Mouse (Mus musculus): ENCODE measurements around the gene Zfp646. TPM values are rescaled to one million over a fixed set of nuclear protein-coding genes. Genes with fewer than 3 reads are reported as not detected.

Zfp646 gene
- total RNA-seq, 4 experiments from 2014 or later: 12.2 to 14.5 (median 14.0) TPM

- DNase-seq (ENCODE audit: low spot score in 2 of 2): no peak
These were observed 42.2 kb downstream of the Zfp646 start for GRCm38 (mm10) chr7:127918203-127918602.

GRCm38 (mm10) chr7:127919290-127919689 is 43.3 kb downstream of the Zfp646 start:
- no peak for DNase-seq (ENCODE audit: low spot score in 2 of 2)

- no peak for DNase-seq (ENCODE audit: low spot score in 2 of 2)
These were observed 45.5 kb downstream of the Zfp646 start for GRCm38 (mm10) chr7:127921516-127921915.

GRCm38 (mm10) chr7:127922451-127923275 is 46.6 kb downstream of the Zfp646 start:
- DNase-seq (ENCODE audit: low spot score in 2 of 2): no peak

- DNase-seq (ENCODE audit: low spot score in 2 of 2): no peak
These were observed 47.7 kb downstream of the Zfp646 start for GRCm38 (mm10) chr7:127923714-127924113.

- DNase-seq (ENCODE audit: low spot score in 2 of 2): no peak
These were observed 49.2 kb downstream of the Zfp646 start for GRCm38 (mm10) chr7:127925252-127925651.

- no peak for DNase-seq (ENCODE audit: low spot score in 2 of 2)
These were observed 50.0 kb downstream of the Zfp646 start for GRCm38 (mm10) chr7:127926066-127926465.

GRCm38 (mm10) chr7:127926846-127927245 is 50.8 kb downstream of the Zfp646 start:
- no peak for DNase-seq (ENCODE audit: low spot score in 2 of 2)

- DNase-seq (ENCODE audit: low spot score in 2 of 2): no peak
These were observed 51.7 kb downstream of the Zfp646 start for GRCm38 (mm10) chr7:127927726-127928125.

- DNase-seq (ENCODE audit: low spot score in 2 of 2): no peak
These were observed 52.6 kb downstream of the Zfp646 start for GRCm38 (mm10) chr7:127928596-127928995.

- DNase-seq (ENCODE audit: low spot score in 2 of 2): no peak
These were observed 53.9 kb downstream of the Zfp646 start, which contains the start of gene Prss8 for GRCm38 (mm10) chr7:127929923-127930322. Prss8 (minus strand) TSS chr7:127930104.

- DNase-seq (ENCODE audit: low spot score in 2 of 2): no peak
These were observed 54.6 kb downstream of the Zfp646 start for GRCm38 (mm10) chr7:127930636-127931035.

- DNase-seq (ENCODE audit: low spot score in 2 of 2): no peak
These were observed 55.5 kb downstream of the Zfp646 start for GRCm38 (mm10) chr7:127931351-127932135.

GRCm38 (mm10) chr7:127932273-127933031 is 56.4 kb downstream of the Zfp646 start:
- no peak for DNase-seq (ENCODE audit: low spot score in 2 of 2)

GRCm38 (mm10) chr7:127934075-127934474 is 58.1 kb downstream of the Zfp646 start:
- DNase-seq (ENCODE audit: low spot score in 2 of 2): no peak

GRCm38 (mm10) chr7:127935028-127935722 is 59.2 kb downstream of the Zfp646 start:
- DNase-seq (ENCODE audit: low spot score in 2 of 2): peak; percentile 90 to 95

Other genes starting within 250 kb of the Zfp646 start
- 10 to 100 TPM; 33.5 to 36.0 (median 34.1) TPM for gene Bcl7c, start 167.3 kb upstream of the Zfp646 start, total RNA-seq (2022)
- gene Ctf1, start 163.5 kb upstream of the Zfp646 start, total RNA-seq (2022): 10 to 100 TPM; 15.2 to 20.3 (median 17.1) TPM
- not detected for gene Ctf2, start 144.1 kb upstream of the Zfp646 start, total RNA-seq (2022)
- gene Fbxl19, start 131.7 kb upstream of the Zfp646 start, total RNA-seq (2022): 1 to 10 TPM in 2 of 4 experiments, under 1 TPM in 2; 0.92 to 1.6 (median 1.1) TPM
- 10 to 100 TPM; 12.2 to 13.6 (median 12.9) TPM for gene Orai3, start 106.4 kb upstream of the Zfp646 start, total RNA-seq (2022)
- 10 to 100 TPM; 16.4 to 22.8 (median 18.6) TPM for gene Setd1a, start 99.6 kb upstream of the Zfp646 start, total RNA-seq (2022)
- 1 to 10 TPM; 1.6 to 2.3 (median 2.1) TPM for gene Gm49388, start 90.6 kb upstream of the Zfp646 start, total RNA-seq (2022)
- 1 to 10 TPM; 1.5 to 4.2 (median 1.9) TPM for gene Hsd3b7, start 75.6 kb upstream of the Zfp646 start, total RNA-seq (2022)
- 10 to 100 TPM; 44.5 to 64.1 (median 50.8) TPM for gene Stx4a, start 51.9 kb upstream of the Zfp646 start, total RNA-seq (2022)
- 1 to 10 TPM in 1 of 4 experiments, under 1 TPM in 3; 0.53 to 1.0 (median 0.75) TPM for gene Stx1b, start 51.7 kb upstream of the Zfp646 start, total RNA-seq (2022)
- 1 to 10 TPM; 3.1 to 4.6 (median 4.5) TPM for gene Zfp668, start 607 bp downstream of the Zfp646 start, total RNA-seq (2022)
- 1 to 10 TPM; 1.5 to 1.8 (median 1.7) TPM for gene Prss53, start 14.7 kb downstream of the Zfp646 start, total RNA-seq (2022)
- gene Gm21974, start 19.2 kb downstream of the Zfp646 start, total RNA-seq (2022): not detected
- 1 to 10 TPM; 5.3 to 9.9 (median 8.6) TPM for gene Vkorc1, start 19.4 kb downstream of the Zfp646 start, total RNA-seq (2022)
- gene Bckdk, start 27.9 kb downstream of the Zfp646 start, total RNA-seq (2022): 100 to 1,000 TPM; 163 to 190 (median 180) TPM
- gene Kat8, start 36.3 kb downstream of the Zfp646 start, total RNA-seq (2022): 10 to 100 TPM; 20.8 to 30.8 (median 23.0) TPM
- not detected for gene Prss8, start 53.9 kb downstream of the Zfp646 start, total RNA-seq (2022)
- 1 to 10 TPM; 5.7 to 8.9 (median 7.9) TPM for gene Prss36, start 70.5 kb downstream of the Zfp646 start, total RNA-seq (2022)
- gene Fus, start 91.2 kb downstream of the Zfp646 start, total RNA-seq (2022): 10 to 100 TPM; 52.0 to 94.3 (median 70.5) TPM
- under 1 TPM in 3 of 4 experiments, not detected in 1; 0.21 to 0.75 (median 0.43) TPM for gene Pycard, start 117.6 kb downstream of the Zfp646 start, total RNA-seq (2022)
- gene Trim72, start 127.7 kb downstream of the Zfp646 start, total RNA-seq (2022): 100 to 1,000 TPM; 204 to 246 (median 223) TPM
- 1 to 10 TPM in 2 of 4 experiments, under 1 TPM in 2; 0.60 to 3.1 (median 1.1) TPM for gene Itgam, start 186.4 kb downstream of the Zfp646 start, total RNA-seq (2022)
- gene Gm49368, start 186.5 kb downstream of the Zfp646 start, total RNA-seq (2022): not detected

Measured in gastrocnemius, adult 8-10 months (tissue).